Mouse (Mus musculus) embryonic facial prominence, embryonic 14.5 days (tissue): Measurements from ENCODE around the gene Sdcbp2. TPM values are rescaled to one million over a fixed set of nuclear protein-coding genes. Genes with fewer than 3 reads are reported as not detected.

Experiments
- ATAC-seq: fragments of 200-750 bp; cut with Nextera tagmentation; 2 replicates; pipeline ENCODE4 v1.8.0; 2017; ENCODE audit warnings: low read depth, moderate number of reproducible peaks, moderate TSS enrichment
- DNase-seq: peaks from one replicate; pipeline ENCODE4 v3.0.0-alpha.2; 2015; ENCODE audit warnings: low spot score
- H3K27ac ChIP-seq: fragments of 300-500 bp; sonication (generic); replicated peaks from 2 replicates; pipeline ENCODE4 v1.5.1; 2014; ENCODE audit warnings: low read depth, mild to moderate bottlenecking, low read length, moderate library complexity
- H3K27me3 ChIP-seq: fragments of 300-500 bp; sonication (generic); replicated peaks from 2 replicates; pipeline ENCODE4 v1.6.1; 2014; ENCODE audit warnings: low read length; ENCODE audit not compliant: control insufficient read depth, insufficient read depth
- H3K36me3 ChIP-seq: fragments of 300-500 bp; sonication (generic); 2 replicates; pipeline ENCODE4 v1.6.1; 2014; ENCODE audit warnings: low read length, mixed read lengths; ENCODE audit not compliant: control insufficient read depth, insufficient read depth
- H3K4me1 ChIP-seq: fragments of 300-500 bp; sonication (generic); 2 replicates; pipeline ENCODE4 v1.6.1; 2014; ENCODE audit warnings: antibody characterized with exemption, low read length; ENCODE audit not compliant: control insufficient read depth, insufficient read depth
- H3K4me2 ChIP-seq: fragments of 300-500 bp; sonication (generic); 2 replicates; pipeline ENCODE4 v1.6.1; 2014; ENCODE audit warnings: low read depth, mild to moderate bottlenecking, low read length, moderate library complexity, mixed read lengths
- H3K4me3 ChIP-seq: fragments of 300-500 bp; sonication (generic); 2 replicates; pipeline ENCODE4 v1.5.1; 2014; ENCODE audit warnings: low read depth, mild to moderate bottlenecking, low read length
- H3K9ac ChIP-seq: fragments of 300-500 bp; sonication (generic); 2 replicates; pipeline ENCODE4 v1.6.1; 2014; ENCODE audit warnings: low read depth, mild to moderate bottlenecking, low read length, moderate library complexity, mixed read lengths
- H3K9me3 ChIP-seq: fragments of 300-500 bp; sonication (generic); 2 replicates; pipeline ENCODE4 v1.6.1; 2016; ENCODE audit warnings: low read length; ENCODE audit not compliant: control insufficient read depth
- WGBS: fragments of 180-500 bp; shearing (Covaris S2); extraction: QIAGEN DNeasy Blood & Tissue Kit; methylation state at CpG from one replicate; pipeline ENCODE4 v1.1.7; 2014; 5-methylcytosine and 5-hydroxymethylcytosine counted together
- polyA plus RNA-seq: library from polyadenylated mRNA; unstranded; fragments of >200 nt; fragmentation: Nextera tagmentation; extraction: Ambion mirVana; gene quantifications from 2 replicates; pipeline ENCODE4 v1.2.1, GENCODE M21; 2014

Gene Sdcbp2
- polyA plus RNA-seq, 1 experiment from 2014 or later: 1.5 TPM

GRCm38 (mm10) chr2:151536618-151536974, 35.8 kb upstream of the Sdcbp2 start:
- Histone ChIP-seq H3K9ac (no peak overlapping the region), H3K4me2 (no peak overlapping the region), H3K4me3 (no peak overlapping the region), H3K27me3 (no peaks in the 10 kb centered on the region), H3K9me3 (no peaks in the 10 kb centered on the region), H3K27ac (no peak overlapping the region), H3K4me1 (peaks cover 2% of the 10 kb centered on the region), H3K36me3 (no peaks in the 10 kb centered on the region)
- ATAC-seq (peak; percentile 70), DNase-seq (peak; percentile 64)
- 60% methylated on average over 5 of the region's 5 CpGs for WGBS

GRCm38 (mm10) chr2:151538646-151539045, 33.8 kb upstream of the Sdcbp2 start:
- peaks cover 7% of the 10 kb centered on the region for H3K4me1 ChIP-seq
- ATAC-seq (no peak), DNase-seq (no peak)

GRCm38 (mm10) chr2:151542323-151543062, 29.9 kb upstream of the Sdcbp2 start, which contains the start of gene Fkbp1a:
Fkbp1a (plus strand) TSS chr2:151542483.
- H3K4me1 ChIP-seq: peaks cover 26% of the 10 kb centered on the region
- peaks cover 34% of the 10 kb centered on the region for H3K36me3 ChIP-seq
- H3K4me2 ChIP-seq: peak within 1 kb of the TSS; percentile 77
- no peaks in the 10 kb centered on the region for H3K27me3 ChIP-seq
- peak within 1 kb of the TSS; percentile 97 for H3K4me3 ChIP-seq
- peak within 1 kb of the TSS; percentile 89 for H3K27ac ChIP-seq
- ATAC-seq (peak; percentile 97), DNase-seq (peak; percentile 97)
- H3K9me3 ChIP-seq: no peaks in the 10 kb centered on the region
- whole genome bisulfite sequencing: under 1% methylated on average over 28 of the region's 93 CpGs
- peak within 1 kb of the TSS; percentile 95 for H3K9ac ChIP-seq

More at GRCm38 (mm10) chr2:151538646-151539045, 33.8 kb upstream of the Sdcbp2 start:
- Histone ChIP-seq H3K36me3 (no peaks in the 10 kb centered on the region), H3K27me3 (no peaks in the 10 kb centered on the region), H3K4me2 (no peak overlapping the region), H3K9ac (no peak overlapping the region), H3K27ac (no peak overlapping the region), H3K4me3 (no peak overlapping the region), H3K9me3 (no peaks in the 10 kb centered on the region)
- 72% methylated on average over 4 of the region's 4 CpGs for WGBS

- 1% methylated on average over 21 of the region's 21 CpGs for WGBS
- ATAC-seq: no peak
- peak overlapping the region; percentile 89 for H3K27ac ChIP-seq
Observed at GRCm38 (mm10) chr2:151543063-151543895, 29.1 kb upstream of the Sdcbp2 start.

GRCm38 (mm10) chr2:151544673-151545072, 27.7 kb upstream of the Sdcbp2 start:
- no peaks in the 10 kb centered on the region for H3K27me3 ChIP-seq
- no peak for DNase-seq
- H3K9ac ChIP-seq: peak overlapping the region; percentile 30; the same call in 1 of the 2 replicates
- peaks cover 26% of the 10 kb centered on the region for H3K4me1 ChIP-seq
- H3K27ac ChIP-seq: no peak overlapping the region
- H3K9me3 ChIP-seq: no peaks in the 10 kb centered on the region
- peak overlapping the region; percentile 77; the same call in 1 of the 2 replicates for H3K4me2 ChIP-seq
- peaks cover 52% of the 10 kb centered on the region for H3K36me3 ChIP-seq
- 65% methylated on average over 6 of the region's 6 CpGs for WGBS
- H3K4me3 ChIP-seq: no peak overlapping the region
- ATAC-seq: no peak

More at GRCm38 (mm10) chr2:151543063-151543895, 29.1 kb upstream of the Sdcbp2 start:
- Histone ChIP-seq H3K4me1 (peaks cover 26% of the 10 kb centered on the region), H3K4me2 (peak overlapping the region; percentile 77), H3K9ac (peak overlapping the region; percentile 95), H3K4me3 (peak overlapping the region; percentile 97), H3K27me3 (no peaks in the 10 kb centered on the region), H3K36me3 (peaks cover 42% of the 10 kb centered on the region), H3K9me3 (no peaks in the 10 kb centered on the region)
- DNase-seq: peak; percentile 80

- Histone ChIP-seq H3K4me2 (no peak overlapping the region), H3K9ac (no peak overlapping the region), H3K36me3 (peaks cover 71% of the 10 kb centered on the region), H3K4me3 (no peak overlapping the region), H3K4me1 (peaks cover 24% of the 10 kb centered on the region), H3K27me3 (no peaks in the 10 kb centered on the region), H3K27ac (no peak overlapping the region), H3K9me3 (no peaks in the 10 kb centered on the region)
- DNase-seq (no peak), ATAC-seq (no peak)
- WGBS: 90% methylated on average over 4 of the region's 4 CpGs
Observed at GRCm38 (mm10) chr2:151546571-151546970, 25.9 kb upstream of the Sdcbp2 start.

GRCm38 (mm10) chr2:151549615-151550121, 22.8 kb upstream of the Sdcbp2 start:
- H3K4me2 ChIP-seq: no peak overlapping the region
- 85% methylated on average over 3 of the region's 3 CpGs for WGBS
- no peak overlapping the region for H3K27ac ChIP-seq
- H3K27me3 ChIP-seq: no peaks in the 10 kb centered on the region
- ATAC-seq (no peak), DNase-seq (no peak)
- H3K4me1 ChIP-seq: peaks cover 9% of the 10 kb centered on the region; the same call in 1 of the 2 replicates
- H3K36me3 ChIP-seq: peaks cover 90% of the 10 kb centered on the region
- H3K9ac ChIP-seq: no peak overlapping the region
- H3K9me3 ChIP-seq: no peaks in the 10 kb centered on the region
- no peak overlapping the region for H3K4me3 ChIP-seq
